Mouse (Mus musculus) G1E (cell line): ENCODE results near the gene Rhbdd1.

Experiments used
- CTCF ChIP-seq: IDR thresholded peaks from 2 replicates; pipeline ENCODE4 v1.5.1; 2012; ENCODE audit warnings: low read depth, low read length, inconsistent platforms, mixed read lengths
- GATA1 ChIP-seq: IDR thresholded peaks from 2 replicates; pipeline ENCODE4 v1.6.1; 2012; ENCODE audit warnings: borderline replicate concordance, low read length, inconsistent platforms, mixed read lengths
- GATA2 ChIP-seq: IDR thresholded peaks from 2 replicates; pipeline ENCODE4 v1.6.1; 2012; ENCODE audit warnings: low read depth, low read length, inconsistent platforms, borderline replicate concordance
- POLR2AphosphoS5 ChIP-seq: IDR thresholded peaks from 2 replicates; pipeline ENCODE4 v1.6.1; 2012; ENCODE audit warnings: low read depth, low read length, inconsistent platforms; ENCODE audit not compliant: insufficient replicate concordance
- TAL1 ChIP-seq: conservative IDR thresholded peaks from 2 replicates; pipeline ENCODE4 v1.6.1; 2012; ENCODE audit warnings: low read depth, low read length, inconsistent platforms, mixed read lengths

DNA sequence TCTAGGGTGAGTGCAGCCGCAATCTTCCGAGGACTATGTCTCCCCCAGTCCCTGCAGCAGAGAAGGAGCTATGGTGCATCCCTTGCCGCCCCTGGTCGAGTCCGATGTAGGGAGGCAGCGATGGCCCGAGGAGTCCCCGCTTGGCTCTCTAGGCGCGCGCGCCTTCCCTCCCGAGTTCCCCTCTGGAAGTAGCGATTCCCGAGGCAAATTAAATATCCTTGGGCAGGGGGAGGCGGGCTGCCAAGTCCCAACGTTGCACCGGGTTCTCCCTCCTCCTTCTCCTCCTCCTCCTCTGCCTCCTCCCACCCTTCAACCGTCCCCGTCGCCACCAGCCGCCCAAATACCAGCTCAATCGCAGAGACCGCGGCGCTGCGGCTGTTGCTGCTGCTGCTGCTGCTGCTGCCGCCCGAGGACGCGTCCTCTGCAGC is 25.5 kb upstream of the Rhbdd1 start:
- no peak for TF ChIP-seq CTCF
- no peak for TF ChIP-seq TAL1
- no peak for TF ChIP-seq GATA1
- no peak for TF ChIP-seq POLR2AphosphoS5
- TF ChIP-seq GATA2, result no peak
